Mouse (Mus musculus): Measurements from ENCODE around the gene Spz1.
A peak's percentile ranks its signal among the peaks of the same experiment; 100 is the strongest.

Spz1 gene

DNA sequence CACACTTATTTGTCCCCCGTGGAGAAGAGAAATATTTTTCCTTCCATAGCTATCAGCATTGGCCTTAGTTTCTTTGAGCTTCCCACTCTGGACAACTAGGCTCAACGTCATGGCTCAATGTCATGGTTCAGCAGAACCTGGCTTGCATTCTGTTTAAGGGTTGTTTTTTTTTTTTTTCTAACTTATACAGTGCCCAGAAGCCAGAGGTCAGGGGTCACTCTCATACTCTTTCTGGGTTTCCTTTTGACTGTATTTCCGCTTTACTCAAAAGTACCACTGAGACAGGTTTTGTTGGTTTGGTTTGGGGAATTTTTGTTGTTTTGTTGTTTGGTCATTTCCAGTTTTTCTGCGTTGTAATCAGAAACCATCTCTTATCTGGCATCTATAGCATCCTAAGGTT lies 2.2 kb upstream of the Spz1 start:
- DNase-seq: no peak

DNA sequence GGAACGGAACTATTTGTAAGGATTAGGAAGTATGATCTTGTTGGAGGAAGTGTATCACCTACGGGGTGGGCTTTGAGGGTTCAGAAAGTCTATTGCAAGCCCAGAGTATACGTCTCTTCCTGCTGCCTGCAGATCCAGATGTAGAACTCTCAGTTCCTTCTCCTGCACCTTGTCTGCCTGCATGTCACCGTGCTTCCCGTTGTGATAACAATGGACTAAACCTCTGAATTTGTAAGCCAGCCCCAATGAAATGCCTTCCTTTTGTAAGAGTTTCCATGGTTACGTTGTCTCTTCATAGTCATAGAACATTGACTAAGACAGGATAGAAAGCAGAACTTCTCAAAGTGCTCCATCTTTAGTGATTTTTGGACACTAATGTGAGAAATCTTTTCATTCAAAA lies 716 bp upstream of the Spz1 start:
- no peak for DNase-seq

DNA sequence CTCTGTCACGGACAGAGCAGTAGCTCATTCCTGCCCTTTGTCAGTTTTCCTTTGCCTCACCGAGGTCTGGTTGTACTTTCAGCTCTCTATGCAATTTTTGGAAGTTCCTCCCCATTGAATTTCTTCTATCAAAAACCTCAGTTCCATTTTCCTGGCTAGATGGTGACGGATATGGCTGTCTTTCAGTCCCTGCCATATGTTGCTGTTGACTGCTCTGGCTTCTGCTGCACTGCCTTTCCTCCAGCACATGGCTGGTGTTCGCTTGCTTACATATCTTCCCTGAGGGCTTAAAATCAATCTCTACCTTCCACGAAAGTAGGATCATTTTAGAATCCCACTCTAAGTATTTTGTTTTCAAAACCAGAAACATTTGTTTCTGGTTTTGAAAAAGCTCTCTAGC lies 16.5 kb downstream of the Spz1 start:
- DNase-seq: no peak

DNA sequence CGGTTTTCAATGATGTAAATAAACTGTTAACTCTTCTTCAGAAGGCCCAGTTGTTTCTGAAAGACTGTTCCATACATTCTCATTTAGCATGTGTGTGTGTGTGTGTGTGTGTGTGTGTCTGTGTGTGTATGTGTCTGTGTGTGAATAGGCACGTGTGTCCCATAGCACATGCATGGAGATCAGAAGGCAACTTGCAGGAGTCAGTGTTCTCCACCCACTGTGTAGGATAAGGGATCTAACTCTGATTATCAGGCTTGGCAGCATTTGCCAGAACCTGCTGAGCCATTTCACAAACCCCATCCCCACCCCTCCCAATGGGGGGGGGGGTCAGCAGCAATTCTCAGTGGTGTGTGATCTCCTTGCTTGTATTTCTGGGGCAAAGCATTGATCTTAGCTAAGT lies 18.7 kb downstream of the Spz1 start:
- DNase-seq: no peak

DNA sequence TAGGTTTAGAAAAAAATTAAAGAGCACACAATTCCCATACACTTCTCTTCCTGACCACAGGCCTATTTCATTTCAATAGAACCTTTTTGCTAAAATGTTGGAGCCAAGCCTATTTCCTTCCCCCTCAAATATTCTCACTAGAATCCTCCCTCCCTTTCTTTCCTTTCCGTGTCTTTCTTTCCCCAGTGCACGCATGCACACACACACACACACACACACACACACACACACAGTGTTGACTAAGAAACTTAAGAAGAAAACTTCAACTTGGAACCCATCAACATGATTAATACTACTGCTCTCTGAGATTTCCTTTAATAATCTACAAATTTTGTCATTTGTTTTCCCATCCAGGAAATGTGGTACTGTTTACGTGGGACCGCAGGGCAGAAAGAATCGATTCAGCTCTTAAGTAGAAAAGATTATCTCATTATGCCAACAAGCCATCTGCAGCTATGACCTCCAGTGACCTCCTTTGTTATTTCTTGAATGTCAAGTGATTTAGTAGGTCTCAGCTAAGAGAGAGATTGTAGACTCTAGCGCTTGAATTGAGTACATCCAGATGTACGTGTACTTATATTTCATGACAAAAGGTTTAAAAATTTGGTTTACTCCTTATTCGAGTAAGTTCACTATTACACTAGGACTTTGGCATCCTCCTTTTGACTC lies 19.4 kb downstream of the Spz1 start:
- DNase-seq: peak; percentile 85

DNA sequence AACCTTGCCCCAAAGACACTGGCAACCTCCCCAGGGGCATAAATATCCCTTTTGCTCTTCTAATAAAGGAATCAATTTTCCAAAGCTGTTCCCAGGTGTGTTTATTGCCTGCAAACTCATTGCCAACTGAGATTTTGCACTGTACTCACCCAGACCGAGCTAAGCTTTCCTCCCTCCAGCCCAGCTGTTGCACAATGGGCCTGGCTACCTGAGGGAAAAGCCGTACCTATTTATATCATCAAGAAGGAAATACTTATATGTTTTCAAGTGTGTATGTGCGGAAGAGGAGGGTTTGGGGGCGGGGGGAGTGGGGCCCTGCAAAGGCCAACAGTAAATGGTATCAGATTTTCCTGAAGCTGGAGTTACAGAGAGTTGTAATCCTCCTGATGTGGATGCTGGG lies 28.9 kb downstream of the Spz1 start:
- DNase-seq: no peak

DNA sequence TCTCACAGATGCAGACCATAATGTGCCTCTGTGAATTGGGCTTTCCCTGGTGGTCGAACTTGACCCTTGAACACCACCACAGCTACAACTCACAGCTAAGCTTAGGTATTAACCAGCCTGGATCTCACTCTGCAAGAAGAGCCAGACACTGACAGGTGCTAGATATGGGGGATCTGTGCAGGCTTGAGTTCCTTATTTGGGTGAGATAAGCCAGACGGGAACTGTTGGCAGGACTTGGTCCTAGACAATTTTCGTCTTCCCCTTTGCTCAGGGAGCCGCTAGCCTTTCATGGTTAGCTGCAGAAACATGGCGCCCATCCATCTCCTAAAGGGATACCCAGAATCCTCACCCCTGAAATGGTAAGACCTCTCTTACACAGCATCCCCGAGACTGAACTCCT lies 35.0 kb downstream of the Spz1 start:
- DNase-seq: no peak

DNA sequence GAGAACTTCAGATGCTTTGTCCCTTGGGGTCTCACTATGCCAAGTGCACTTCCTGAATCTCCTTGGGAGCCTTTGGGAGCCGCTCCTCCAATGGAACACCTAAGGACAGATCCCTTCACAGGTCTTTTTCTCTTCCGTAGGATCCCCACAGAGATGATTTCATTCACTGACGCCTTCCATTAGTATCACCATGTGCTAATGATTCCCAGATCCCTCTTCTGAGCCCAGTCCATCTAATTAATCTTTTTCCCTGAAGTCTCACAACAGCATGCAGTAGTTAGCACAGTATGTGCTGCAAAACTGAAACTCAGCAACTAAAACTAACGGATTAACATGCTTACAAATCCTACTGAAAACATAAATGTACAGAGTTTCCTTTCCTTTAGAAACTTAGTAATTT lies 36.8 kb downstream of the Spz1 start:
- no peak for DNase-seq

DNA sequence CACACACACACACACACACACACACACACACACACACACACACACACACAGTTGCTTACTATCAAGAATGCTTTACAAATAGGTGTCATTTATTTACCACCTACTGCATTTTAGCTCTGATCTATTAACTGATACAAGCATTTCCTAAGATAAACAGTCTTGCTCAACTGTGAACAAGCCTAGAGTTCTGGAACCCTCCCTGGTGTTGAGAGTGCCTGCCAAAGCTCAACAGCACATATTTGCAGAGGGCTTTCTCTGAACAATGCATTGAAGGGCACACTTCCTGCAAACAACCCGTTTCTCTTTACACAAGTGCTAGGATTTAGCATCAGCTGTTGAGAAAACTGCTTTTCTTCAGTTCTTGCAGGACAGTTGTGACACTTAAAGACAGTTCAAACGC lies 42.2 kb downstream of the Spz1 start:
- no peak for DNase-seq

DNA sequence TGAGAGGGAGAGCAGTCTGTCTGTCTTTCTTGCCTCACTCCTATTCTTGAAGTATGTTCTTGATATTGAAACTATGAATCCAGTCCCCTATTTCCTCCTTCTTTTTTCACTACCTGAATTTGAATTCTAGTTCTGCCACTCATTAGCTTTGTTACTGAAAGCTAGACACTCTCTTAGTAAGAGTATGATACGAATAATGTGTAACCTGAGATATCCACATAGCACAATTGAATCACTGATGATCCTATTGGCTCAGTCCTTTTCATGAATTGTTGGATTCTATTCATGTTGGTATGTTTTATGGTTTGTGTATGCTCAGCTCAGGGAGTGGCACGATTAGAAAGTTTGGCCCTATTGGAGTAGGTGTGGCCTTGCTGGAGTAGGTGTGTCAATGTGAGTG lies 43.8 kb downstream of the Spz1 start:
- no peak for DNase-seq

DNA sequence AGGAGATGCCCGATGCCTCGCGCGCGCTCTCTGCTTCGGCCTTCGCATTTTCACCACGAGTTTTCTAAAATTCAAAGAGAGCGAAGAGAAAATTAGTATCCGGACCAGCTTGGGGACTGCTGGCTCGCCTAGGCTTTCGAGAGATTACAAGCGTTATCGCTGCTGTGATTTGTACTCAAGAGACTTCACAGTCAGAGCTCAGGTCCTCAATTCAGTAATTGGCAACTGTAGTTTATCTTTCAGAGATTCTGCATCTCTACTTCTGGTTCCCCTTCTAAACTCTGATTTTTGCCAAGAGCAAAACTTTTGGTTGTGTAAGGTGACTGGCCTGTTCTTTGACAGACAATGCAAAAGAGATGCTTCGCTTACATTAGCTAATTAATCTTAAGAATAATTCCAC lies 44.7 kb downstream of the Spz1 start:
- no peak for DNase-seq

DNA sequence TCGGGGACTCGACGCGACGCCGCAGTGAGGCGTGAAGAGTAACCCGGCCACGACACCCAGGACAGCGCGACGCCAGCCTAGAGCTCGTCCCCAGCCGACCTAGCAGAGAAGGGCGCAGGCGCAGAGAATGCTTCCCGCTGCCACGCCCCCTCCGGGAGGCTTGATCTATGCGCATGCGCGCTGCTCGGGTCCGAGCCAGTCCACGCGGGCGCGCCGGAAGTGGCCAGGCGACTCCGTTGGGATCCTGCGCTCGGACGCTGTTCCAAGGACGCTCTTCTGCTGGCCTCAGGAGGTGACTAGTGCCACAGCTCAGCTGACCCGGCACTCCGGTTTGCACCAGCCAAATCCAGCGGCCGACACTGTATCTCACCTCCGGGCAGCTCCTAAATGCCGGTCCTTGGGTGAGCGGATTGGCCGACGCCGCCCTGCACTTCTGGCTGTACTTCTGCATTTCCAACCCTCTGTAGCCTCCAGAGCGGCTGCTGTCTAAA lies 45.2 kb downstream of the Spz1 start, which contains the start of gene Zfyve16:
Gene Zfyve16 (minus strand): TSS at position 148 of the 491 bp plus-strand sequence.
- peak; percentile 99 for DNase-seq

DNA sequence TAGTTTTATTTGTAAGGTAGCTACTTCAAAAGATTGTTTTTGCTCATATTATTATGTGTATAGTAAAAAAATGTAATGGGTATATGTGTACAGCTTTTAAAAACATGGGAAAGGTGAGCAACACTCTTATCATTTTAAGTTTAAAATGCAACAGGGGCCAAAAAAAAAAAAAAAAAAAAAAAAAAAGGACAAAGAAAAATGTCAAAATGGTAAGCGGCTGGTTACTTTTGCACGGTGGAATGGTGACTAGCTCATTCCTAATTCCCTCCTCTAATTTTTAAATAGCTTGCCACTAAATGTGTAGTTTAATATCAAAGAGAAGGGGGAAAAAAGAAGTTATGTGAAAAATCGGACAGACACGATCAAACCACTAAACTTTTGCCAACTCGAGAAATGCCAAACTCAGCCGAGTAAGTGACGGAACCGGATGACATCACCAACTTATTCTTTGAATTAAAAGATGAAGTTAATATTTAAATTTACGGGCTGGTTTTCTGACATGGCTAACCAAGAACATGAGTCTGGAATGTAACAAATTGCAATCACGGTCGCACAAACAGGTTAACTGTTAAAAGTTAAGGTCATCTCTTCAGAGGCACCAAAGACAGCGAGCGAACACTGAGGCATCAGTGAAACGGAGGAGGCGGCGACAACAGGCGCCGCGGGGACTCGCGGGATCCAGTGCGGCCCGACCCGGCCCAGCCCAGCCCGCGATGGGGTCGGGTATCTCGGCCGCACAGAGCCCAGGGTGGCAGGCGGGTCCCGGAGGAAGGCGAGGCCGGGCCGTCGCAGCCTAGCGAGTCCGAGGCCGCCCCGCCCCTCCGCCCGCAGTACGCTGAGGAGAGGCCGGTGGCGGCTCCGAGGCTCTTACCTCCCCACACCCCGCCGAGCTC lies 45.9 kb downstream of the Spz1 start:
- DNase-seq: no peak
